Mouse (Mus musculus) liver, embryonic 12.5 days (tissue): ENCODE data around the gene Zfp580. TPM values are rescaled to one million over a fixed set of nuclear protein-coding genes. Genes with fewer than 3 reads are reported as not detected.

ENCODE experiments used
- ATAC-seq: fragments of 200-750 bp; cut with Nextera tagmentation; 2 replicates; pipeline ENCODE4 v1.8.0; 2017; ENCODE audit warnings: moderate number of reproducible peaks, mild to moderate bottlenecking, moderate library complexity
- H3K27ac ChIP-seq: fragments of 300-500 bp; sonication (generic); 2 replicates; pipeline ENCODE4 v1.5.1; 2016; ENCODE audit warnings: mild to moderate bottlenecking
- H3K27me3 ChIP-seq: fragments of 300-500 bp; sonication (generic); replicated peaks from 2 replicates; pipeline ENCODE4 v1.6.1; 2016; ENCODE audit warnings: mild to moderate bottlenecking, moderate library complexity
- H3K36me3 ChIP-seq: fragments of 300-500 bp; sonication (generic); 2 replicates; pipeline ENCODE4 v1.6.1; 2016; ENCODE audit warnings: mild to moderate bottlenecking, moderate library complexity
- H3K4me1 ChIP-seq: fragments of 300-500 bp; sonication (generic); 2 replicates; pipeline ENCODE4 v1.6.1; 2016
- H3K4me2 ChIP-seq: fragments of 300-500 bp; sonication (generic); 2 replicates; pipeline ENCODE4 v1.6.1; 2016; ENCODE audit warnings: mild to moderate bottlenecking, moderate library complexity
- H3K4me3 ChIP-seq: fragments of 300-500 bp; sonication (generic); 2 replicates; pipeline ENCODE4 v1.5.1; 2016; ENCODE audit warnings: mild to moderate bottlenecking, moderate library complexity
- H3K9ac ChIP-seq: fragments of 300-500 bp; sonication (generic); 2 replicates; pipeline ENCODE4 v1.6.1; 2016; ENCODE audit warnings: mild to moderate bottlenecking, moderate library complexity
- H3K9me3 ChIP-seq: fragments of 300-500 bp; sonication (generic); replicated peaks from 2 replicates; pipeline ENCODE4 v1.6.1; 2016; ENCODE audit warnings: mild to moderate bottlenecking, moderate library complexity
- WGBS: fragments of 180-500 bp; shearing (Covaris S2); methylation state at CpG from one replicate; pipeline ENCODE4 v1.1.7; 2016; ENCODE audit not compliant: insufficient replicate concordance; 5-methylcytosine and 5-hydroxymethylcytosine counted together
- polyA plus RNA-seq: library from polyadenylated mRNA; unstranded; fragments of >200 nt; fragmentation: Nextera tagmentation; extraction: Ambion mirVana; gene quantifications from 2 replicates; pipeline ENCODE4 v1.2.1, GENCODE M21; 2016

Zfp580 gene
- polyA plus RNA-seq, 1 experiment from 2014 or later = 5.2 TPM

- H3K36me3 ChIP-seq = no peaks in the 10 kb centered on the region
- no peak overlapping the region for H3K4me3 ChIP-seq
- 24% methylated on average over 11 of the region's 11 CpGs for WGBS
- ATAC-seq = no peak
- H3K27ac ChIP-seq = no peak overlapping the region
- peaks cover 18% of the 10 kb centered on the region for H3K4me1 ChIP-seq
- peaks cover 68% of the 10 kb centered on the region for H3K27me3 ChIP-seq
- no peak overlapping the region for H3K4me2 ChIP-seq
- H3K9ac ChIP-seq = no peak overlapping the region
- H3K9me3 ChIP-seq = no peaks in the 10 kb centered on the region
These were observed 6.5 kb downstream of the Zfp580 start for GRCm38 (mm10) chr7:5057804-5058203.

GRCm38 (mm10) chr7:5058631-5059030 is 7.3 kb downstream of the Zfp580 start:
- H3K4me3 ChIP-seq = no peak overlapping the region
- H3K9me3 ChIP-seq = no peaks in the 10 kb centered on the region
- no peaks in the 10 kb centered on the region for H3K36me3 ChIP-seq
- H3K27ac ChIP-seq = no peak overlapping the region
- peaks cover 22% of the 10 kb centered on the region for H3K4me1 ChIP-seq
- no peak overlapping the region for H3K9ac ChIP-seq
- no peak overlapping the region for H3K4me2 ChIP-seq
- ATAC-seq = no peak
- WGBS = 62% methylated on average over 1 of the region's 1 CpGs
- H3K27me3 ChIP-seq = peaks cover 60% of the 10 kb centered on the region

- H3K4me3 ChIP-seq = no peak overlapping the region
- ATAC-seq = no peak
- no peak overlapping the region for H3K27ac ChIP-seq
- H3K9ac ChIP-seq = no peak overlapping the region
- peaks cover 52% of the 10 kb centered on the region for H3K27me3 ChIP-seq
- peaks cover 5% of the 10 kb centered on the region for H3K36me3 ChIP-seq
- H3K4me1 ChIP-seq = peaks cover 30% of the 10 kb centered on the region
- WGBS = 82% methylated on average over 12 of the region's 12 CpGs
- H3K9me3 ChIP-seq = no peaks in the 10 kb centered on the region
- H3K4me2 ChIP-seq = peak overlapping the region; percentile 96
These were observed 8.1 kb downstream of the Zfp580 start for GRCm38 (mm10) chr7:5059421-5059820.

GRCm38 (mm10) chr7:5060239-5060731 is 8.9 kb downstream of the Zfp580 start:
- H3K4me1 ChIP-seq = peaks cover 37% of the 10 kb centered on the region
- no peaks in the 10 kb centered on the region for H3K9me3 ChIP-seq
- peak overlapping the region; percentile 77 for H3K4me3 ChIP-seq
- H3K27ac ChIP-seq = peak overlapping the region; percentile 99
- peak; percentile 16 for ATAC-seq
- 1% methylated on average over 24 of the region's 27 CpGs for WGBS
- H3K36me3 ChIP-seq = peaks cover 11% of the 10 kb centered on the region
- H3K9ac ChIP-seq = peak overlapping the region; percentile 94
- peaks cover 43% of the 10 kb centered on the region for H3K27me3 ChIP-seq
- H3K4me2 ChIP-seq = peak overlapping the region; percentile 96

GRCm38 (mm10) chr7:5060944-5061773 is 9.8 kb downstream of the Zfp580 start:
- no peaks in the 10 kb centered on the region for H3K9me3 ChIP-seq
- ATAC-seq = peak; percentile 85
- peak overlapping the region; percentile 96 for H3K4me2 ChIP-seq
- H3K9ac ChIP-seq = peak overlapping the region; percentile 94
- H3K4me3 ChIP-seq = peak overlapping the region; percentile 77
- peak overlapping the region; percentile 99 for H3K27ac ChIP-seq
- H3K4me1 ChIP-seq = peaks cover 46% of the 10 kb centered on the region
- peaks cover 20% of the 10 kb centered on the region for H3K36me3 ChIP-seq
- 0% methylated on average over 60 of the region's 60 CpGs for WGBS
- H3K27me3 ChIP-seq = peaks cover 34% of the 10 kb centered on the region

- WGBS = under 1% methylated on average over 56 of the region's 65 CpGs
These were observed 10.5 kb downstream of the Zfp580 start, which contains the start of gene U2af2 for GRCm38 (mm10) chr7:5061774-5062359. U2af2 (plus strand) TSS chr7:5062143.

GRCm38 (mm10) chr7:5062360-5063001 is 11.1 kb downstream of the Zfp580 start:
- peak overlapping the region; percentile 77 for H3K4me3 ChIP-seq
- peak overlapping the region; percentile 99 for H3K27ac ChIP-seq
- peak overlapping the region; percentile 96 for H3K4me2 ChIP-seq
- ATAC-seq = peak; percentile 62
- peaks cover 21% of the 10 kb centered on the region for H3K27me3 ChIP-seq
- peaks cover 33% of the 10 kb centered on the region for H3K36me3 ChIP-seq
- WGBS = under 1% methylated on average over 51 of the region's 51 CpGs
- peak overlapping the region; percentile 94 for H3K9ac ChIP-seq
- no peaks in the 10 kb centered on the region for H3K9me3 ChIP-seq
- H3K4me1 ChIP-seq = peaks cover 59% of the 10 kb centered on the region

More at GRCm38 (mm10) chr7:5061774-5062359, 10.5 kb downstream of the Zfp580 start, which contains the start of gene U2af2:
- Histone ChIP-seq H3K4me1 (peaks cover 53% of the 10 kb centered on the region), H3K9me3 (no peaks in the 10 kb centered on the region), H3K27ac (peak within 1 kb of the TSS; percentile 99), H3K9ac (peak within 1 kb of the TSS; percentile 94), H3K4me2 (peak within 1 kb of the TSS; percentile 96), H3K27me3 (peaks cover 27% of the 10 kb centered on the region), H3K36me3 (peaks cover 27% of the 10 kb centered on the region), H3K4me3 (peak within 1 kb of the TSS; percentile 77)
- peak; percentile 78 for ATAC-seq

GRCm38 (mm10) chr7:5064886-5065285 is 13.5 kb downstream of the Zfp580 start:
- ATAC-seq = no peak
- no peak overlapping the region for H3K27ac ChIP-seq
- no peaks in the 10 kb centered on the region for H3K9me3 ChIP-seq
- peak overlapping the region; percentile 96 for H3K4me2 ChIP-seq
- H3K36me3 ChIP-seq = peaks cover 57% of the 10 kb centered on the region
- no peaks in the 10 kb centered on the region for H3K27me3 ChIP-seq
- WGBS = 81% methylated on average over 6 of the region's 6 CpGs
- H3K4me1 ChIP-seq = peaks cover 61% of the 10 kb centered on the region
- 0 out of 2 replicates have a peak overlapping the region, but pooled peaks have one; percentile 94 for H3K9ac ChIP-seq
- peak overlapping the region; percentile 77; the same call in 1 of the 2 replicates for H3K4me3 ChIP-seq

- peak; percentile 81 for ATAC-seq
- H3K4me1 ChIP-seq = peaks cover 80% of the 10 kb centered on the region
- WGBS = 15% methylated on average over 1 of the region's 1 CpGs
- H3K36me3 ChIP-seq = peaks cover 99% of the 10 kb centered on the region
- H3K27me3 ChIP-seq = no peaks in the 10 kb centered on the region
- H3K9ac ChIP-seq = peak overlapping the region; percentile 40
- H3K9me3 ChIP-seq = no peaks in the 10 kb centered on the region
- peak overlapping the region; percentile 85 for H3K27ac ChIP-seq
- peak overlapping the region; percentile 24 for H3K4me3 ChIP-seq
- peak overlapping the region; percentile 59 for H3K4me2 ChIP-seq
These were observed 22.2 kb downstream of the Zfp580 start for GRCm38 (mm10) chr7:5073586-5073985.

GRCm38 (mm10) chr7:5074984-5075383 is 23.6 kb downstream of the Zfp580 start:
- Histone ChIP-seq H3K9ac (no peak overlapping the region), H3K27me3 (no peaks in the 10 kb centered on the region), H3K4me1 (peaks cover 89% of the 10 kb centered on the region), H3K9me3 (no peaks in the 10 kb centered on the region), H3K4me2 (peak overlapping the region; percentile 10; the same call in 1 of the 2 replicates), H3K36me3 (peaks cover 95% of the 10 kb centered on the region), H3K27ac (peak overlapping the region; percentile 85), H3K4me3 (no peak overlapping the region)
- 90% methylated on average over 5 of the region's 5 CpGs for WGBS
- ATAC-seq = no peak

- Histone ChIP-seq H3K4me2 (peak overlapping the region; percentile 40), H3K36me3 (peaks cover 77% of the 10 kb centered on the region), H3K4me1 (peaks cover 80% of the 10 kb centered on the region), H3K27ac (peak overlapping the region; percentile 90), H3K9ac (peak overlapping the region; percentile 52; the same call in 1 of the 2 replicates), H3K9me3 (no peaks in the 10 kb centered on the region), H3K4me3 (no peak overlapping the region), H3K27me3 (no peaks in the 10 kb centered on the region)
- peak; percentile 41 for ATAC-seq
- WGBS = 48% methylated on average over 2 of the region's 2 CpGs
These were observed 25.6 kb downstream of the Zfp580 start for GRCm38 (mm10) chr7:5076931-5077330.
